Mouse (Mus musculus) megakaryocyte progenitor cell, adult 5-6 weeks (primary cell): Measurements from ENCODE around the gene Trem1. TPM values are rescaled to one million over a fixed set of nuclear protein-coding genes. Genes with fewer than 3 reads are reported as not detected.

Source experiments
- ATAC-seq: replicated peaks from 2 replicates; pipeline ENCODE4 v1.8.0; 2016; ENCODE audit warnings: mild to moderate bottlenecking, moderate TSS enrichment, inconsistent platforms; ENCODE audit not compliant: poor library complexity
- total RNA-seq, 2 experiments: library from RNA; stranded (forward) in 1 of 2; stranded (reverse) in 1 of 2; fragments of 157-497, 149-512 nt in 1 of 2; fragments of 200-1000 nt in 1 of 2; gene quantifications; 2 replicates each; pipeline versions ENCODE4 v1.2.3 to v1.2.4; 2015 to 2017

Trem1 gene
- 4.8 and 5.9 TPM in 2 replicates for total RNA-seq (2015)
- 13.1 and 15.3 TPM in 2 replicates for total RNA-seq (2017)

DNA sequence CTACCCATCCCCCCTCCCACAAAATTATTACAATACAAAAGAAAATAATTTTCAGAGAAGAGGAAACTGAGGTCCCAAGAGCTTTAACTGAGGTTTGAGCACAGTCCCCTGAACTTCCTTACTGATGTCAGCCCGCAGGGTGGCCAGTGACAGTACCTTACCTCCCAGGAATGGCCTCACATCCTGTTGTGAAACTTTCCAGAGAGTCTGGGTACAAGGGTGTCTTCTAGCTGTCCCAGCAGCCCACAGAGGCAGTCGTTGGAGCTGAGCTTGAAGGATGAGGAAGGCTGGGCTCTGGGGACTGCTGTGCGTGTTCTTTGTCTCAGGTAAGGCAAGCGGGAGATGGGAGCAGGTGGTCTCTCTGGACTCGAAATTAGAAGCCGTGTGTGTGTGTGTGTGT lies at the start of gene Trem1:
Trem1 (plus strand) TSS at position 251 of the 400 bp plus-strand sequence.
- peak; percentile 94 for ATAC-seq

DNA sequence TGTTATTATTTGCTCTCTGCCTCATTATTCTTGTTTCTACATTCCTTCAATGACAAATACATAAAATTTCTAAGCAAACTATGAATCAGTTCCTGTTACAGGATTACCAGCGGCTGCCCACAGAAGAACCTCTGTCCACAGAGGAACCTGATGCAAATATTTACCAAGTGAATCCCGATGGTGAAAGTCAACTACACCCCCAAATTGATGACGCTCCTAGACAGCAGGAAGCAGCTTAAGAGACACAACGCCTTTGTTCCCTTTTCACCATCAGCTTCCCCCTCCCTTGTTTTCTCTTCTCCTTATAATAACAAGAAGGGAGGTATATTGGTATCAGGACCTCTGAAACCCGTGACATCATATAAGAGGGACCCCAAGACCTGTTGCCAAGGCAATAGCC lies 47.3 kb upstream of the Trem1 start:
- ATAC-seq, result peak; percentile 93

DNA sequence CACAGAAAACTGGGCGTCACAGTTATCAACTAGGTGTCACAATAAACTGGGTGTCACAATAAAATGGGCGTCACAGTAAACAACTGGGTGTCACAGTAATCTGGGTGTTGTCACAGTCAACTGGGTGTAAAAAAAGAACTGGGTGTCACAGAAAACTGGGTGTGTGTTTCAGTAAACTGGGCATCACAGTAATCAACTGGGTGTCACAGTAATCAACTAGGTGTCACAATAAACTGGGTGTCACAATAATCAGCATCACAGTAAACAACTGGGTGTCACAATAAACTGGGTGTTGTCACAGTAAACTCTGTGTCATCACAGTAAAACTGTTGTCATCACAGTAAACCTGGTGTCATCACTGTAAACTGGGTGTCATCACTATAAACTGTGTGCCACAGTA lies 40.2 kb upstream of the Trem1 start:
- ATAC-seq, result 0 out of 2 replicates have a peak, but pooled peaks have one; percentile 39

- ATAC-seq, result no peak
Measured at GRCm38 (mm10) chr17:48203086-48203485, 29.5 kb upstream of the Trem1 start.

GRCm38 (mm10) chr17:48212596-48212995 lies 20.0 kb upstream of the Trem1 start:
- ATAC-seq, result no peak

- ATAC-seq, result no peak
Measured at GRCm38 (mm10) chr17:48213511-48213910, 19.1 kb upstream of the Trem1 start.

- ATAC-seq, result no peak
Measured at GRCm38 (mm10) chr17:48215429-48215828, 17.1 kb upstream of the Trem1 start.

DNA sequence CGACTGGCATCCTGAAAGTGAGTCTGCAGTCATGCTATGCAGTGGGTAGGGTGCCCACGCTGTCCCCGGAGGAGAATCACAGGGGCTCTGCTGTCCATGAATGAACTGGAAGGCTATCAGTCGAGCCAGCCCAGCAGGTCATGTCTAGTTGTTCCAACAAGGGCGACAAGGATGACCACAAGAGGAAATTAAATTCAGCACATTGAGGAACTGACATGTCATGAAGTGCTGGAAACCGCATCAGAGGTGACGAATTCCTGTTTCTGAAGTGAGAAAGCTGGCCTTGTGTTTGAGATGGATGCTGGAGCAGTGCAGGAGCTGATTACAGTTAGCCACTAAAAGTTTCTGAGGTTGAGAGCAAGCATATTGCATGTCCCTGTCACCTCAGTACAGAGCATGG lies 1.9 kb upstream of the Trem1 start:
- ATAC-seq, result peak; percentile 65

DNA sequence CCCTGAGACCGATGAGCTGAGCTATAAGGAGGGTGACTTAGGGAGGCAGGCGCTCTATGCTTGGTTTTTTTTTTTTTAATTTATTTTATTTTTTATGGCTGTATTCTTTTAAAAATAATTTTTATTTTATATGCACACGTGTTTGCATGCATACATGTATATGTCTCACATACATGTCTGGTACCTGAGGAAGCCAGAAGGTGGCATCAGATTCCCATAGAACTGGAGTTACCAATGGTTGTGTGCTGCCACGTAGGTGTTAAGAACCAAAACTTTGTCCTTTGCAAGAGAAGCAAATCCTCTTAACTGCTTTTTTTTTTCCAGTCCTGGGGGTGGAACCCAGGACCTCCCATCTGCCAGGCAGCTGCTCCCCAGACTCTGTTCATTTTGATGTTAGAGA lies 1.2 kb downstream of the Trem1 start:
- no peak for ATAC-seq

GRCm38 (mm10) chr17:48234550-48234949 lies 2.0 kb downstream of the Trem1 start:
- peak; percentile 41 for ATAC-seq

DNA sequence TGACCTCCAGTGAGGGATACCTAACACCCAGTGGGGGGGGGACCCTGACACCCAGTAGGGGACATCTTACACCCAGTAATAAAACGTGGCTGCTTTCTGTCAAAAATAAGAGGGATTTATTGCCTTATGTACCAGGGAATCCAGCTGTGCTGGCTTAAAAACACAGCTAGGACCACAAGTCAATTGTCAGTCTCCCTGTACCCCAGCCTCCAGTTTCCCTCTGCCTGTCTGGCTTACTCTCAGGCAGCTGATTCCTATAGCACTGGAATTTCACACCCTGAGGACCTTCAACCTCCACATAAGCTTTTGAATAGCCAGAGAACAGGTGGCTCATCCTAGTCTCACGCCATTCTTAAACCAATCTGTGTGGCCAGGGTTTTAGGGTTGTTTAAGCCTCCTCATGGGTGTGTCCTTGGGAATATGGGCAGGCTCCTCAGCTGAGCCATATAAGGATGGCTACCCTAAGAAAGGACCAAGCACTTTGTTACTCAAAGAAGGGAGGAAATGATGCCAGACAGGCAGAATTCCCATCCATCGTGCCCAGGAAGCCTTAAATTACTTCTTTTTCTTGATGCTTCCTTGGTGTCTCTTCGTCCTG lies 3.3 kb downstream of the Trem1 start:
- ATAC-seq, result no peak

DNA sequence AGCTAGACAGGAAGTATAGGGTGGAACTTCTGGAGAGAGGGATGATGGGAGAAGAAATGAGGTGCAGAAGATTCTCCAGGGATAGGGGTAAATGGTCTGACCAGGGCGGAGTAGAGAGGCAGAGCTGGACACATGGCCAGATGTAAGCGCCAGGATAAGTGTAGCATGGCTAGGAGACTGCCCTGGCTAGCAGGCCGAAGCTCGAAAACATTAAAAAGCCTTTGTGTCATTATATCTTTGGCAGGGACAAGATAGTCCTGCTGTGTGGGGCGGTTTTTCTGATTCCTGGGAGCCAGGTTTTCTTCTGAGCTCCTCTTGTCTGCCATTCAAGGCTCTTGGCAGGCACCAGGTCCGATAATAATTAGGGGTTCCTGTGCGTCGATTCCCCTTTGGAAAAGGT lies 5.1 kb downstream of the Trem1 start:
- ATAC-seq, result no peak

DNA sequence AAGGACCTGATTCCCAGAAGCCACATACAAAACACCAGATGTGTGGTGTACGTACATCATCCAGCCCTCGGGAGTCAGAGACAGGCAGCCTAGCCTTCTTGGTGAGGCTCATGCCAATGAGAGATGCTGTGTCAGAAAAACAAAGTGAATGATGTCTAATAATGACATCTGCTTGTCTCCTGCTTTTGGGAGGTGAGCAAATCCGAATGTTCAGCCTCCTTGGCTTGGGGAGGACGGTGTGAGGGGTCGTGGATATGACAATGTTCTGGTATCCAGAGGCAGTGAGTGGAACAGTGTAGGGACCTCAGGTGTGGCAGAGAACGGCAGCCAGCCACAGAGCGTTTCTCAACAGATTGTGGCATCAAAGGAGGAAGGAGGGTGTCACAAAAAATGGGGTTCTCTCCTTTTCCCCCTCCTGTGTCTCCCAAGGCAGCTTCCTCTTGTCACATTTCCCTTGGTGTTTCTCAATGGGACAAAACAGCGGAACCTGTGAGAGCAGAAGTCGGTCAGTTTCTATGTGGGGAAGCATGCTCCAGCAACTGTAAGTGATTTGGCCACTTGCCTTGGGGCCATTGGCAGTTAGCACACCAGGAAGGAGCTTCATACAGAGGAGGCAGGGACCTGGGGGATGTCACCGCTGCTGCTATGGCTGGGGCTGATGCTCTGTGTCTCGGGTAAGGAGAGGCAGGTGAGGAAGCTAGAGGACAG lies 14.8 kb downstream of the Trem1 start, which contains the start of gene Trem3:
Trem3 (plus strand) TSS at position 557 of the 708 bp plus-strand sequence.
- ATAC-seq, result peak; percentile 91

GRCm38 (mm10) chr17:48249039-48249438 lies 16.5 kb downstream of the Trem1 start:
- peak; percentile 22; the same call in 1 of the 2 replicates for ATAC-seq

- no peak for ATAC-seq
Measured at GRCm38 (mm10) chr17:48249501-48249900, 16.9 kb downstream of the Trem1 start.

- no peak for ATAC-seq
Measured at GRCm38 (mm10) chr17:48250631-48251030, 18.1 kb downstream of the Trem1 start.

DNA sequence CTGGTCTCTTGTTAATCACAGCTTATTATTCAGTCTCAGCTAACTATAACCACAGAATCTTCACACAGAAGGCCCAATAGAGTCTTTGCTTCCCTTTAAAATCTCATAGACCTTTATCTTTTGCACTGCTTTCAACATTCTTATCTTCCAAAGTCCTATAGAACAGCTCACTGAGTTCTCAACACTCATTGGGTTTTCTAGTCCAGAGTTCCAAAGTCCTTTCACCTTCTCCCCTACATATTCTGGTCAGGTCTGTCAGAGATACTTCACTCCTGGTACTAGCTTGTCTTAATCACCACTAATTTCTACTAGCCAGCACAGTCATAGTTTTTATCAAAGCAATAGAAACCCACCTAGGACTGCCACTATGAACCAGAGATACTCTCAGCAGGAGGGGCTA lies 24.0 kb downstream of the Trem1 start:
- no peak for ATAC-seq

- 0 out of 2 replicates have a peak, but pooled peaks have one; percentile 37 for ATAC-seq
Measured at GRCm38 (mm10) chr17:48261868-48262267, 29.3 kb downstream of the Trem1 start.

DNA sequence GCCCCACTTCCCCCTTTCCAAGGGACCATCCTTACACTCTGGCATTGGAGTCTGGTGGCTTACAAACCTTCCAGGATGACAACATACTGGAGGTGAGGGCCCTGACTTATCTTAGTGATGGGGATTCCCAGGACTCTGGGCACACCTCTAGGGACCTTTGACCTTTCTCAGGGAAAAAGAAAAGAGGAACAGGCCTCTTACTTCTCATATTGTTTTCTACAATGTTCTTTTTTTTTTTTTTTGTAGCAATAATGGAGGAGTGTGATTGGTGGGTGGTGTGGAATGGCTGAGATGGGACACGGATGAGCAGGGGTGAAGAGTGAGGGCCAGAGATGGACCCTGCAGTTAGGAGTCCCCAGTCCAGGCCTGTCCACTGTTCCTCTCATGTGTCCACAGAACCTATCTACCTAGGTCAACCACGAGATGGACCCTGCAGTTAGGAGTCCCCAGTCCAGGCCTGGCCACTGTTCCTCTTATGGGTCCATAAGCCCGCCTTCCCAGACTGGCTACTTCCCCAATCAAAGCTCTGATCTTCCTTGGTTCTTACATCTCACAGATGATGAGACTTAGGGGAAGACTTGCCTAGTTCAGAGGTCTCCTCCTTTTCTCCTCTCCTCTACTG lies 31.3 kb downstream of the Trem1 start, which contains the start of gene Treml4:
Treml4 (plus strand) TSS at position 555 of the 622 bp plus-strand sequence.
- ATAC-seq, result peak; percentile 37; the same call in 1 of the 2 replicates

DNA sequence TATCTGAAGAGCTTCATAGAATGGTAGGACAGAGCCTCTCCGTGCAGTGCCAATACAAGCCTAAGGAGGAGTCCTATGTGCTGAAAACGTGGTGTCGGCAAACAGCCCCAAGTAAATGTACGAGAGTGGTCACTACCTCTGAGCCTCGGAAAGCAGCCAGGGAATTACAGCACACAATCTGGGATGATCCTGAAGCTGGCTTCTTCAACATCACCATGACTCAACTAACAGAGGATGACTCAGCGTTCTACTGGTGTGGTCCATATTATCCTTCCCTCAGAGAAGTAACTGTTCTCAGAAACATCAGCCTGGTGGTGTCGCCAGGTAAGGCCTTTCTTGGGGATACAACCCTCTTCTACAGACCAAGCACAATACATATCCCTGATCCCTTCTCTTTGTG lies 32.1 kb downstream of the Trem1 start:
- no peak for ATAC-seq

DNA sequence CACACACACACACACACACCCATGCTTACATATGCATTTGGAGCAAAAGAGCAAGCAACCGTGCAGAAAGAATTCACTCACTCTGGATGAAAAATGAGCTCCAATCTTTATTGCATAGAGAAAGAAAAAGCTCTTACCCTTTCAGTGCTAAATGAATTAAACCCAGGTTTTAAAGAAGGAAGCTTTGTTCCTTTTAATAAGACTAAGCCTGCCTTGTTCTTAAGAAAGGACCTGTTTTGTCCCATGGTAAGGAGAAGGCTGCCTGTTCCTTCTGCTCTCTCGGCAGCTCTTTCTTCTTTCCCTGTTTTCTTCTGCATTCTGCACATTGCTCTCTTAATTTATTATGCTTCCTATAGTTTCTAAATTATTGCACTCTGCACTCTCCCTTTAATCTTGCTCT lies 33.6 kb downstream of the Trem1 start:
- no peak for ATAC-seq
